Mouse (Mus musculus): Measurements from ENCODE around the gene 2810021J22Rik. TPM values are rescaled to one million over a fixed set of nuclear protein-coding genes. Genes with fewer than 3 reads are reported as not detected.

Gene 2810021J22Rik
- polyA plus RNA-seq, 1 experiment from 2014 or later = 1.9 TPM

DNA sequence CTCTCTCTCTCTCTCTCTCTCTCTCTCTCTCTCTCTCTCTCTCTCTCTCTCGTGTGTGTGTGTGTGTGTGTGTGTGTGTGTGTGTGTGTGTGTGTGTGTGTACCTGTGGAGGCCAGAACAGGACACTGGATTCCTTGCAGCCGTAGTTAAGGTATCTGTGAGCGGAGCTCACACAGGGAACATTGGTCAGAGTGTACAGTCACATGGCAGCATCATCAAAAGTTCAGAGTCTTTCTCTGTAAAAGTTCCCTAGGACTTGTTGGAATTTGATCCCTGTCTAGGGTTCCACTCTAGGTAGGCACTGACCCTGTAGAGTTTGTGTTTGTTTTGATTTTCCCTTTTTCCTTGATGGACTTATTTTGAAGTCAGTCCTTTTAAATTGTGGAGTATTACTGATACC is 59.6 kb downstream of the 2810021J22Rik start:
- Histone ChIP-seq H3K27ac (ENCODE audit: low read depth, low read length) (no peak overlapping the region), H3K4me2 (replicated peaks; ENCODE audit: low read depth) (no peak overlapping the region), H3K4me3 (ENCODE audit: low read depth, low read length) (no peak overlapping the region), H3K9ac (ENCODE audit: low read depth, low read length) (no peak overlapping the region), H3K36me3 (ENCODE audit: control insufficient read depth, insufficient read depth) (no peaks in the 10 kb centered on the region), H3K27me3 (replicated peaks; ENCODE audit: control insufficient read depth, insufficient read depth, low read length) (no peaks in the 10 kb centered on the region), H3K9me3 (ENCODE audit: control insufficient read depth) (no peaks in the 10 kb centered on the region), H3K4me1 (replicated peaks; ENCODE audit: control insufficient read depth, insufficient read depth, low read length) (no peaks in the 10 kb centered on the region)
- peak; percentile 25; the same call in 1 of the 2 replicates for ATAC-seq
- no peak for TF ChIP-seq CTCF (IDR thresholded peaks at IDR 0.05; ENCODE audit: low read depth)
- WGBS = 56% methylated on average over 2 of the region's 3 CpGs

DNA sequence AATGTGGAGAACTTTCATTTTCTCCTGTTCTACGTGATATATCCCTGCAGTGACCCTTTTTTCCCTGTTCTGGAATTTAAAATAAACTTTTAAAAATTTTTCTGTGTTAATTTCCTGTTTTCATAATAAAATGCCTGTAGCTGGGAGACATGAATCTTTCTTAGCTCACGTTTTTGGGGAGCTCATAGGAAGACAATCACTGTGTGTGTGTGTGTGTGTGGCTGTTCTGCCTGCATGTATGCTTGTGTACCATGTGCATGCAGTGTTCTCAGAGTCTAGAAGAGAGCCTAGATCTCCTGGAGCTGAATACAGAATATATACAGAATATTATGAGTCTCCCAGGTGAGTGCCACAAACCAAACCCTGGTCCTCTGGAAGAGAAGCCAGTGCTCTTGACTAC is 60.0 kb downstream of the 2810021J22Rik start:
- Histone ChIP-seq H3K27me3 (replicated peaks; ENCODE audit: control insufficient read depth, insufficient read depth, low read length) (no peaks in the 10 kb centered on the region), H3K4me3 (ENCODE audit: low read depth, low read length) (no peak overlapping the region), H3K4me2 (replicated peaks; ENCODE audit: low read depth) (no peak overlapping the region), H3K36me3 (ENCODE audit: control insufficient read depth, insufficient read depth) (no peaks in the 10 kb centered on the region), H3K9me3 (ENCODE audit: control insufficient read depth) (no peaks in the 10 kb centered on the region), H3K9ac (ENCODE audit: low read depth, low read length) (no peak overlapping the region), H3K4me1 (replicated peaks; ENCODE audit: control insufficient read depth, insufficient read depth, low read length) (no peaks in the 10 kb centered on the region), H3K27ac (ENCODE audit: low read depth, low read length) (no peak overlapping the region)
- no peak for TF ChIP-seq CTCF (IDR thresholded peaks at IDR 0.05; ENCODE audit: low read depth)
- WGBS = 59% methylated on average over 2 of the region's 2 CpGs
- no peak for ATAC-seq

DNA sequence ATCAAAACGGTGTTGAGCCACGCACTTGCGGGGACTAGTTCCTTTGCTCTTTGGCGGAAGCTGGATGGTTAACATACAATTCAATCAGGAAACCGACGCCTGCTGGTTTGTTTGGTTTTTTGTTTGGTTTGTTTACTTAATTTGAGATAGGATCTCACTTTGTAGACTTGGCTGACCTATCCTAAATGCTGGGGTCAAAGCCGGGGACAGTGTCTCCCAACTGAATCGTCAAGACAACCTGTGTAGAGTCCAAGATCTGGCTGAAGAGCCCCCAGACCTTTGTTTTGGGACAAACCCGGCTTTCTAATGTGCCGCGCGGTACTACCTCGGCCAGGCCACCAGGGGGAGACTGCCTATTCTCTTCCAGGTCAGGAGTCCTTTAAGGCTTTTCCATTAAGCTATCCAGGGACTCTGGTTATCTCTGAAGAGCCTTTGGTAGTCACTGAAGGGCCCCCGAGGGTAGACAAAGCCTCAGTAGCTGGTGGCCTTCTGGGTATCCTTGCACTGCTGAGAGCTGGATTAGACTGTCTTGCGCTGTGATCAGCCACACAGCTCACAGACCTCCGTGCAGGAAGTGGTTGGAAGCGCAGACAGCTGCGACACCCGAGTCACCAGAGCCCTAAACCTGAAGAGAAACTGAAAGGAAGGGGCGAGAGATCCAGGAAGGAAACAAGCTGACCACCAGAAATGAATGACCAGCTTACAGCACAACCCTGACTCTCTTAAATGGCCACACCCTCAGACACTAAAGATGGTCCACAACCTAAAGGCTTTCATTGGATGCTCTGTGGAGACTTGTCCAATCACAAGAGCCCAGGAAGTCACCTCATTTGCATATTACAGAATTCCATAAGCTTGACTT is 61.0 kb downstream of the 2810021J22Rik start:
- peak; percentile 88 for TF ChIP-seq CTCF (IDR thresholded peaks at IDR 0.05; ENCODE audit: low read depth)
- H3K27me3 ChIP-seq (replicated peaks; ENCODE audit: control insufficient read depth, insufficient read depth, low read length) = no peaks in the 10 kb centered on the region
- peak overlapping the region; percentile 13; the same call in 1 of the 2 replicates for H3K9ac ChIP-seq (ENCODE audit: low read depth, low read length)
- no peaks in the 10 kb centered on the region for H3K9me3 ChIP-seq (ENCODE audit: control insufficient read depth)
- H3K27ac ChIP-seq (ENCODE audit: low read depth, low read length) = peak overlapping the region; percentile 70
- H3K4me1 ChIP-seq (replicated peaks; ENCODE audit: control insufficient read depth, insufficient read depth, low read length) = no peaks in the 10 kb centered on the region
- H3K4me3 ChIP-seq (ENCODE audit: low read depth, low read length) = peak overlapping the region; percentile 29
- peaks cover 4% of the 10 kb centered on the region for H3K36me3 ChIP-seq (ENCODE audit: control insufficient read depth, insufficient read depth)
- 15% methylated on average over 20 of the region's 20 CpGs for WGBS
- peak; percentile 78 for ATAC-seq
- H3K4me2 ChIP-seq (replicated peaks; ENCODE audit: low read depth) = peak overlapping the region; percentile 61

DNA sequence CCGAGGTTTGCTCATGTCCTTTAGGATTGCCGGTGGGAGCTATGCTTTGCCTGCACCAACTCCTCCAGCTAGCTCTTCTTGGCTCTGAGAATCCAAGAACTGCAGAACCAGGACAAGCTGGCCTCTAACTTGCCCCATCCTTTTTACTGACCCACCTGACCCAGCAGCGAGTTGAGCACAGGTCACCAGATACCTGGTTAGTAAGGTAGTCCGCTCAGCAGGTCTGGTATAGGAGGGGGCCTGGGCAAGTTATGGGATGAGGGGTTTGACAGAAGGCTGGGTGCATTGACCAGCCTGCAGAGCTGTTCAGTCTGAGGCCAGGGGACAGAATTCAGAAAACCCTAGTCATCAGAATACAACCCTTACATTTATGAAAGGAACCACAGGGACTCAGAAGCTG is 62.0 kb downstream of the 2810021J22Rik start:
- no peaks in the 10 kb centered on the region for H3K9me3 ChIP-seq (ENCODE audit: control insufficient read depth)
- no peak overlapping the region for H3K9ac ChIP-seq (ENCODE audit: low read depth, low read length)
- no peak for ATAC-seq
- H3K4me2 ChIP-seq (replicated peaks; ENCODE audit: low read depth) = no peak overlapping the region
- TF ChIP-seq CTCF (IDR thresholded peaks at IDR 0.05; ENCODE audit: low read depth) = no peak
- H3K36me3 ChIP-seq (ENCODE audit: control insufficient read depth, insufficient read depth) = peaks cover 14% of the 10 kb centered on the region
- no peak overlapping the region for H3K4me3 ChIP-seq (ENCODE audit: low read depth, low read length)
- no peaks in the 10 kb centered on the region for H3K4me1 ChIP-seq (replicated peaks; ENCODE audit: control insufficient read depth, insufficient read depth, low read length)
- 73% methylated on average over 3 of the region's 4 CpGs for WGBS
- H3K27ac ChIP-seq (ENCODE audit: low read depth, low read length) = no peak overlapping the region
- H3K27me3 ChIP-seq (replicated peaks; ENCODE audit: control insufficient read depth, insufficient read depth, low read length) = no peaks in the 10 kb centered on the region

DNA sequence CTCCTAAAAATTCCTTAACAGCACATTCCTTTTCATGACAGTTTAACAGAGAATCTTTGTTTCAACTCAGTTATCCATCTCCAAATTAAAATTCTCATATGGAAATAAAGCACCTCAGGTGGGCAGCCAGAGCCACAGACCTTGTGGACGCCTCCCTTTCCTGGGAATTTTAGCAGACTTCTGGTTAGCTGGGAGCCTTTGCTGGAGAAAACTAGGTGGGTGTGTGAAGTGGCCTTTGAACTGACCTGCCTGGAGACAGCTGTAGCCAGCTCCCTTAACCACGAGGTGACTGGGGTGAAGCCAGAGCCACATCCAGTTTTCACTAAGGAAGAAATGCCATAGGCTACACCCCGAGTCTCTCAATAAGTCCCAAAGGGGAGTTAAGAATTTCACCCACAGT is 62.6 kb downstream of the 2810021J22Rik start:
- H3K9ac ChIP-seq (ENCODE audit: low read depth, low read length) = no peak overlapping the region
- no peak overlapping the region for H3K4me3 ChIP-seq (ENCODE audit: low read depth, low read length)
- WGBS = 24% methylated on average over 3 of the region's 3 CpGs
- no peak overlapping the region for H3K27ac ChIP-seq (ENCODE audit: low read depth, low read length)
- TF ChIP-seq CTCF (IDR thresholded peaks at IDR 0.05; ENCODE audit: low read depth) = no peak
- no peaks in the 10 kb centered on the region for H3K4me1 ChIP-seq (replicated peaks; ENCODE audit: control insufficient read depth, insufficient read depth, low read length)
- H3K9me3 ChIP-seq (ENCODE audit: control insufficient read depth) = no peaks in the 10 kb centered on the region
- H3K27me3 ChIP-seq (replicated peaks; ENCODE audit: control insufficient read depth, insufficient read depth, low read length) = no peaks in the 10 kb centered on the region
- ATAC-seq = no peak
- peaks cover 20% of the 10 kb centered on the region for H3K36me3 ChIP-seq (ENCODE audit: control insufficient read depth, insufficient read depth)
- H3K4me2 ChIP-seq (replicated peaks; ENCODE audit: low read depth) = no peak overlapping the region

DNA sequence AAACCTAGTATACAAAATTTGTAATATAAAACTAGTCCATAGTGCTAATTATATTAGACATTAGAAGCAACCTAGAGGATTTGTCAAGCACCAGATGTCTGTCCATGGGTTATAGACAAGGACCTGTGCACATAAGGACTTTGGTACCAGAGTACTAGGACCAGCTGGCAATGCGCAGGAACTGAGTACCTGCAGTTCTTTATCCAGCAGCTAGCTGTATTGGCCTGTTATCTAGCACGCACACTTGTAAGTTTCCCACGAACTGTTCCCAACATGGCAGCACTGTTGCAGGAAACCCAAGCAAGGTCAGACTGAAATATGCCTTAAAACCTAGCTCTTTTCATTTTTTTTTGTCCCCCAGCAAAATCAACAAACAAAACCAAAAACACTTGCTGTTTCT is 63.2 kb downstream of the 2810021J22Rik start:
- WGBS = 76% methylated on average over 3 of the region's 3 CpGs
- H3K4me3 ChIP-seq (ENCODE audit: low read depth, low read length) = no peak overlapping the region
- no peak for ATAC-seq

More for the DNA sequence above, 63.2 kb downstream of the 2810021J22Rik start:
- Histone ChIP-seq H3K9me3 (ENCODE audit: control insufficient read depth) (no peaks in the 10 kb centered on the region), H3K9ac (ENCODE audit: low read depth, low read length) (no peak overlapping the region), H3K27me3 (replicated peaks; ENCODE audit: control insufficient read depth, insufficient read depth, low read length) (no peaks in the 10 kb centered on the region), H3K4me2 (replicated peaks; ENCODE audit: low read depth) (no peak overlapping the region), H3K36me3 (ENCODE audit: control insufficient read depth, insufficient read depth) (peaks cover 20% of the 10 kb centered on the region), H3K4me1 (replicated peaks; ENCODE audit: control insufficient read depth, insufficient read depth, low read length) (no peaks in the 10 kb centered on the region), H3K27ac (ENCODE audit: low read depth, low read length) (no peak overlapping the region)
- TF ChIP-seq CTCF (IDR thresholded peaks at IDR 0.05; ENCODE audit: low read depth) = no peak
